Mouse (Mus musculus) megakaryocyte progenitor cell, adult 5-6 weeks (primary cell): ENCODE measurements around the gene 2810408A11Rik. TPM values are rescaled to one million over a fixed set of nuclear protein-coding genes. Genes with fewer than 3 reads are reported as not detected.
A peak's percentile ranks its signal among the peaks of the same experiment; 100 is the strongest.

ENCODE experiments used
- ATAC-seq: replicated peaks from 2 replicates; pipeline ENCODE4 v1.8.0; 2016; ENCODE audit warnings: mild to moderate bottlenecking, moderate TSS enrichment, inconsistent platforms; ENCODE audit not compliant: poor library complexity
- total RNA-seq, 2 experiments: library from RNA; stranded (forward) in 1 of 2; stranded (reverse) in 1 of 2; fragments of 157-497, 149-512 nt in 1 of 2; fragments of 200-1000 nt in 1 of 2; gene quantifications; 2 replicates each; pipeline versions ENCODE4 v1.2.3 to v1.2.4; 2015 to 2017

2810408A11Rik gene
- total RNA-seq, 2 experiments from 2014 or later = 1.7 to 3.0 TPM

DNA sequence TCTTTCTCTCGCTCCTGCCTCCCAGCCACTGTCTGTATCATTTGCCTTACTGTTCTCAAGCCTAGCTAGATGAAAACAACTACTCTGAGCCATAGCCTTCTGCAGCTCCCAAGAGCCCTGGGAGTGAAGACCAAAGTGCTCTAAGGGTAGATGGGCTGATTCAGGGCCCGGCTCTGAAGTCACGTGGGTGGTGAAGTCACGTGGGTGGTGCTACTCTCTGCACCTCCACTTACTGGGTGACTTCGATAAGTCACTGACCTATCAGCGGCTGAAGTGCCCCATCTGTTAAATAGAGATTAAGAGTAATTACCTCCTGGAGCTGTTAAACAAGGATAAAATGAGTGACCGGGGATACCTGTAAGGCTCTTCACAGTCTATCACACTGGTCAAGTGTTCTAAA lies 46.8 kb downstream of the 2810408A11Rik start:
- ATAC-seq = peak; percentile 77

DNA sequence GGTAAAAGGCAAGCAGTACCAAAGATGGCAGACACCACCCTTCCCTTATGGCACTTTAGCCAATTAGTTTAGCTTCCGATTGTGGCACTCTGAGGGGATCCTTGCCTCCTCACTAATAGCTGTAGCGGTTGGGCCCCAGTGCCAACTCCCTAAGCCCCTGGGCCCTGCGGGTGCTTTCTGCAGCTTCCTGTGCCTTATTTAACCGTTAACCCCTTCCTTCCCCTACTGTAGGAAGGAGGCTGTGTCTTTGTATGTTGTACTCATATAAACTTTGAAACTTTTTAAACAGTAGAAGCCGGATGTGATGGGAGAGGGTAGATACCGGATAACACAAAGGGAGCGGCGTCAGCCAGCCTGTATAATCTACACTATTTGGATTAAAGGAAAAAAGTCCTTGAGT lies 50.0 kb downstream of the 2810408A11Rik start:
- ATAC-seq = peak; percentile 10; the same call in 1 of the 2 replicates

DNA sequence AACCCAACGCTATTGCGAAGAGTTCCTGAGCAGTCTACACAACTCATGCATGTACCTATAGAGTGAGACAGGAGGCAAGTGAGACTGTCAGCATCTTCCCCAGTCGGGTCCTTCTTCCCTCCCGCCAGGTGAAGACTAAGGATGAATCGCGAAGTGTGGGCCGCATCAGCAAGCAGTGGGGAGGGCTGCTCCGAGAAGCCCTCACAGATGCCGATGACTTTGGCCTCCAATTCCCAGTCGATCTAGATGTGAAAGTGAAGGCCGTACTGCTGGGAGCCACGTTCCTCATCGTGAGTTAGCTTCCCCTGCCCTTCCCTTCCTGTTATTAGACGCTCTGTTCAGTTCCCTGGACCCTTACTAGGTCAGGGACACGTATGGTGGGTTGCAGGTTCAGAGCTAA lies 50.9 kb downstream of the 2810408A11Rik start:
- ATAC-seq = no peak

DNA sequence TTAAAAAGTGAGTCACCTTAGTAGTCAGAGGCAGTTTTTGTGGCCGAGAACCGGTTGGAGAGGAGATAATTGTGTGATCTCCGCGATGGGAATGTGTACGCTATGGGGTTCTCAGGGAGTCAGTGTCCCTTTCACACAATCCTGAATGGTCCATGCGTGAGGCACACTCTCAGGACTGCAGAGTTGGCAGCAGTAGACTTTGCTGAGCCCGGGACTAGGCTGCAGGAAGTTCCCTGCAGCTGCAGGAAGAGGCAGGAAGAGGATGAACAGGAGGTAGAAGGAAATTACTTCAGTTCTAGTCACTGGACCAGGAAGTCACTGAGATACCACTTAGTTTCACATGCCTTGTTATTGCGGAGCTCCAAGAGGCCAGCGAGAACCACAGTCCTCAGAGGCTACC lies 51.7 kb downstream of the 2810408A11Rik start:
- no peak for ATAC-seq

DNA sequence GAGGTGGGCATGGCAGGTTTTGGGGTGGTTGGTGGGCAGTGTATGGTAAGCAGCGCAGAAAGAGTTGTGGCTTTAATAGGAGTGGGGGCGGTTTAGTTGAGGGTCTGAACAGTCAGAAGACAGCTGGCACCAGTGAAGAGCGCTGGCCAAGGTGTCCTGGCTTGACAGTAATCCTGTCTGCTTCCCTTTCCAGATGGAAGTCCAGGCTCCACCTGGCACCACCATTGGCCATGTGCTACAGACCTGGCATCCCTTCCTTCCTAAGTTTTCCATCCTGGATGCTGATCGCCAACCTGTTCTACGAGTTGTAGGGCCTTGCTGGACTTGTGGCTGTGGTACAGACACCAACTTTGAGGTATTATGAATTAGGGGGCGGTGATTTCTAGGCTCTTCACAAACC lies 52.8 kb downstream of the 2810408A11Rik start:
- ATAC-seq = no peak

Other genes with a start within 250 kb of the 2810408A11Rik start
Only the 30 nearest of the 40 such genes appear.
- gene Polr2a, start 142.3 kb downstream of the 2810408A11Rik start, total RNA-seq (2015) = 140 and 147 TPM in 2 replicates
- 21.0 and 34.4 TPM in 2 replicates for gene Polr2a, start 142.3 kb downstream of the 2810408A11Rik start, total RNA-seq (2017)
- not detected in 2 replicates for gene Slc35g3, start 139.0 kb downstream of the 2810408A11Rik start, total RNA-seq (2015)
- not detected in 2 replicates for gene Slc35g3, start 139.0 kb downstream of the 2810408A11Rik start, total RNA-seq (2017)
- gene Zbtb4, start 135.1 kb downstream of the 2810408A11Rik start, total RNA-seq (2015) = 1.3 and 1.5 TPM in 2 replicates
- gene Zbtb4, start 135.1 kb downstream of the 2810408A11Rik start, total RNA-seq (2017) = 0.51 and 0.54 TPM in 2 replicates
- 0.24 and 1.6 TPM in 2 replicates for gene Chrnb1, start 105.0 kb downstream of the 2810408A11Rik start, total RNA-seq (2015)
- gene Chrnb1, start 105.0 kb downstream of the 2810408A11Rik start, total RNA-seq (2017) = 0.04 and 0.44 TPM in 2 replicates
- 0.22 and 0.52 TPM in 2 replicates for gene Fgf11, start 99.1 kb downstream of the 2810408A11Rik start, total RNA-seq (2015)
- gene Fgf11, start 99.1 kb downstream of the 2810408A11Rik start, total RNA-seq (2017) = 0.21 and 0.41 TPM in 2 replicates
- not detected in 2 replicates for gene Tmem102, start 95.4 kb downstream of the 2810408A11Rik start, total RNA-seq (2015)
- gene Tmem102, start 95.4 kb downstream of the 2810408A11Rik start, total RNA-seq (2017) = not detected in 2 replicates
- gene Gm39566, start 85.7 kb downstream of the 2810408A11Rik start, total RNA-seq (2015) = not detected in 2 replicates
- gene Gm39566, start 85.7 kb downstream of the 2810408A11Rik start, total RNA-seq (2017) = not detected in 2 replicates
- not detected in 2 replicates for gene Spem2, start 82.5 kb downstream of the 2810408A11Rik start, total RNA-seq (2015)
- gene Spem2, start 82.5 kb downstream of the 2810408A11Rik start, total RNA-seq (2017) = not detected in 2 replicates
- gene Spem1, start 78.8 kb downstream of the 2810408A11Rik start, total RNA-seq (2015) = not detected in 2 replicates
- gene Spem1, start 78.8 kb downstream of the 2810408A11Rik start, total RNA-seq (2017) = 0.79 TPM in 1 of 2 replicates, not detected in the other
- gene Nlgn2, start 63.2 kb downstream of the 2810408A11Rik start, total RNA-seq (2015) = 8.4 and 10.8 TPM in 2 replicates
- 3.5 and 6.2 TPM in 2 replicates for gene Nlgn2, start 63.2 kb downstream of the 2810408A11Rik start, total RNA-seq (2017)
- gene Tmem256, start 62.5 kb downstream of the 2810408A11Rik start, total RNA-seq (2015) = 240 and 307 TPM in 2 replicates
- gene Tmem256, start 62.5 kb downstream of the 2810408A11Rik start, total RNA-seq (2017) = 174 and 238 TPM in 2 replicates
- gene Plscr3, start 54.6 kb downstream of the 2810408A11Rik start, total RNA-seq (2015) = 60.6 and 62.2 TPM in 2 replicates
- gene Plscr3, start 54.6 kb downstream of the 2810408A11Rik start, total RNA-seq (2017) = 29.1 and 32.9 TPM in 2 replicates
- gene Tnk1, start 42.3 kb downstream of the 2810408A11Rik start, total RNA-seq (2015) = 0.32 TPM in 1 of 2 replicates, not detected in the other
- gene Tnk1, start 42.3 kb downstream of the 2810408A11Rik start, total RNA-seq (2017) = 0.54 TPM in 1 of 2 replicates, not detected in the other
- not detected in 2 replicates for gene Tmem95, start 23.0 kb downstream of the 2810408A11Rik start, total RNA-seq (2015)
- gene Tmem95, start 23.0 kb downstream of the 2810408A11Rik start, total RNA-seq (2017) = not detected in 2 replicates
- 1.1 and 2.3 TPM in 2 replicates for gene Kctd11, start 19.6 kb downstream of the 2810408A11Rik start, total RNA-seq (2015)
- 0.88 and 1.9 TPM in 2 replicates for gene Kctd11, start 19.6 kb downstream of the 2810408A11Rik start, total RNA-seq (2017)
- 23.6 and 24.7 TPM in 2 replicates for gene Acap1, start 5.4 kb downstream of the 2810408A11Rik start, total RNA-seq (2015)
- gene Acap1, start 5.4 kb downstream of the 2810408A11Rik start, total RNA-seq (2017) = 59.2 and 67.5 TPM in 2 replicates
- gene Neurl4, start 85 bp upstream of the 2810408A11Rik start, total RNA-seq (2015) = 9.5 and 11.0 TPM in 2 replicates
- gene Neurl4, start 85 bp upstream of the 2810408A11Rik start, total RNA-seq (2017) = 20.2 and 21.6 TPM in 2 replicates
- 106 and 114 TPM in 2 replicates for gene Gps2, start 12.9 kb upstream of the 2810408A11Rik start, total RNA-seq (2015)
- 46.2 and 56.3 TPM in 2 replicates for gene Gps2, start 12.9 kb upstream of the 2810408A11Rik start, total RNA-seq (2017)
- 1,355 and 1,412 TPM in 2 replicates for gene Eif5a, start 21.0 kb upstream of the 2810408A11Rik start, total RNA-seq (2015)
- 1,221 and 1,257 TPM in 2 replicates for gene Eif5a, start 21.0 kb upstream of the 2810408A11Rik start, total RNA-seq (2017)
- gene Ybx2, start 34.8 kb upstream of the 2810408A11Rik start, total RNA-seq (2015) = 0.32 TPM in 1 of 2 replicates, not detected in the other
- not detected in 2 replicates for gene Ybx2, start 34.8 kb upstream of the 2810408A11Rik start, total RNA-seq (2017)
- 0.22 TPM in 1 of 2 replicates, not detected in the other for gene Slc2a4, start 47.2 kb upstream of the 2810408A11Rik start, total RNA-seq (2015)
- gene Slc2a4, start 47.2 kb upstream of the 2810408A11Rik start, total RNA-seq (2017) = not detected in 2 replicates
- not detected in 2 replicates for gene Cldn7, start 63.8 kb upstream of the 2810408A11Rik start, total RNA-seq (2015)
- gene Cldn7, start 63.8 kb upstream of the 2810408A11Rik start, total RNA-seq (2017) = not detected in 2 replicates
- 131 and 135 TPM in 2 replicates for gene Ctdnep1, start 80.2 kb upstream of the 2810408A11Rik start, total RNA-seq (2015)
- gene Ctdnep1, start 80.2 kb upstream of the 2810408A11Rik start, total RNA-seq (2017) = 28.7 and 33.7 TPM in 2 replicates
- gene Elp5, start 81.5 kb upstream of the 2810408A11Rik start, total RNA-seq (2015) = 110 and 129 TPM in 2 replicates
- gene Elp5, start 81.5 kb upstream of the 2810408A11Rik start, total RNA-seq (2017) = 57.5 and 66.1 TPM in 2 replicates
- 387 and 444 TPM in 2 replicates for gene Gabarap, start 90.2 kb upstream of the 2810408A11Rik start, total RNA-seq (2015)
- gene Gabarap, start 90.2 kb upstream of the 2810408A11Rik start, total RNA-seq (2017) = 242 and 274 TPM in 2 replicates
- gene Phf23, start 94.8 kb upstream of the 2810408A11Rik start, total RNA-seq (2015) = 34.5 and 37.9 TPM in 2 replicates
- gene Phf23, start 94.8 kb upstream of the 2810408A11Rik start, total RNA-seq (2017) = 31.7 and 40.0 TPM in 2 replicates
- gene Dvl2, start 99.6 kb upstream of the 2810408A11Rik start, total RNA-seq (2015) = 9.5 and 9.8 TPM in 2 replicates
- gene Dvl2, start 99.6 kb upstream of the 2810408A11Rik start, total RNA-seq (2017) = 9.5 and 14.7 TPM in 2 replicates
- 28.7 and 45.7 TPM in 2 replicates for gene Acadvl, start 114.4 kb upstream of the 2810408A11Rik start, total RNA-seq (2015)
- gene Acadvl, start 114.4 kb upstream of the 2810408A11Rik start, total RNA-seq (2017) = 43.6 and 49.1 TPM in 2 replicates
- gene Dlg4, start 116.0 kb upstream of the 2810408A11Rik start, total RNA-seq (2015) = 5.8 and 6.7 TPM in 2 replicates
- 3.8 and 4.1 TPM in 2 replicates for gene Dlg4, start 116.0 kb upstream of the 2810408A11Rik start, total RNA-seq (2017)
- gene Asgr1, start 153.1 kb upstream of the 2810408A11Rik start, total RNA-seq (2015) = not detected in 2 replicates
- gene Asgr1, start 153.1 kb upstream of the 2810408A11Rik start, total RNA-seq (2017) = not detected in 2 replicates